Mouse (Mus musculus): ENCODE results near the gene Stx1a.

The Stx1a gene

DNA sequence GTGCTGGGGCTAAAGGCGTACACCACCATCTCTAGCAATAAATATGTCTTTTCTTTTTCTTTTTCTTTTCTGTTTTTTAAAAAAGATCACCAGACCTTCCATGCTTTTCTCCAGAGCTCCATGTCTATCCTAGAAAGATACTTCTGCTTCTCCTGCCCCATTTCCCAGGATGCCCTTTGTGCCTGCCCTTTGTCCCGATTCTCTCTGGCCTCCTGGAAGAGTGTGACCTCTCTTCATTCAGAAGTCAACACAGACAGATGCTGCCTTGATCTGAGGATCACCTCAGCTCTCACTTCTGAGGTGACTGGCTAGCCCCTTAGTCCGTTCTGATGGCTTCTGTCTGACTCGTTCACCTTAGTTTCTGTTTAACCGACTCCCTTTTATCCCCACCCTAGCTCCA, 57.3 kb downstream of the Stx1a start:
- DNase-seq (ENCODE audit: low spot score in 2 of 2), result no peak

- no peak for DNase-seq (ENCODE audit: low spot score in 2 of 2)
Observed at GRCm38 (mm10) chr5:135086871-135087270, 63.6 kb downstream of the Stx1a start.

- no peak for DNase-seq (ENCODE audit: low spot score in 2 of 2)
Observed at GRCm38 (mm10) chr5:135089653-135090052, 66.4 kb downstream of the Stx1a start, which contains the start of gene Mlxipl. Mlxipl (plus strand) TSS chr5:135089890.
